Mouse (Mus musculus): ENCODE data around the gene Dus1l.
"Not testable (repeated sequence)": the region's sequence is repeated elsewhere in the genome, so short reads cannot be mapped to it uniquely, and the experiment has no call there.

DNA sequence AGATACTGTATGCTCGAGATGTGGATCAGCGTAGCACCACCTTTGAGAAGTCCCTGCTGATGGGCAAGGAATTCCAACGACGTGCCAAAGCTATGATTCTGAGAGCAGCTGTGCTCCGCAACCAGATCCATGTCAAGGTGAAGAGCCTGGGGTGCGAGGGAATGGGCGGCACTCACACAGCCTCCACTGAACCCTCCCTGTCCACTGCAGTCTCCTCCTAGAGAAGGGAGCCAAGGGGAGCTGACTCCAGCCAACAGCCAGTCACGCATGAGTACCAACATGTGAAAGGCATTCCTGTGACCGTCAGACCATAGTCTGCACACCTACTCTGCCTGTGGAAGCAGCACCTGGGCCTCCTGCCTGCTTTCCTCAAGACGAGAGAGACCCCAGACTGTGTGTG, 7.7 kb downstream of the Dus1l start:
- TF ChIP-seq CTCF (conservative IDR thresholded peaks at IDR 0.05; ENCODE audit: low read length); POU5F1 (IDR thresholded peaks at IDR 0.05; ENCODE audit: borderline replicate concordance, low read length): not testable (repeated sequence)

Data from E14TG2a.4 (cell line).